Mouse (Mus musculus): ENCODE results near the gene Sdk1. TPM values are rescaled to one million over a fixed set of nuclear protein-coding genes. Genes with fewer than 3 reads are reported as not detected.

Sdk1 gene
- total RNA-seq, 2 experiments from 2014 or later = 0.47 to 1.7 TPM

- DNase-seq = no peak
These were observed 1014.9 kb downstream of the Sdk1 start for GRCm38 (mm10) chr5:142256231-142256630.

GRCm38 (mm10) chr5:142258716-142259115 lies 1017.4 kb downstream of the Sdk1 start:
- DNase-seq = no peak

GRCm38 (mm10) chr5:142262060-142262459 lies 1020.8 kb downstream of the Sdk1 start:
- DNase-seq = no peak

Other genes starting within 250 kb of the Sdk1 start
- gene Card11, start 240.9 kb upstream of the Sdk1 start, total RNA-seq (2021) = 1 to 10 TPM in 1 of 2 experiments, under 1 TPM in 1; 0.30 to 1.7 TPM